Mouse (Mus musculus) hindbrain, embryonic 14.5 days (tissue): ENCODE data around the gene Rbck1. TPM values are rescaled to one million over a fixed set of nuclear protein-coding genes. Genes with fewer than 3 reads are reported as not detected.
"Not testable (repeated sequence)": the region's sequence is repeated elsewhere in the genome, so short reads cannot be mapped to it uniquely, and the experiment has no call there.

Experiments used
- ATAC-seq: fragments of 200-750 bp; cut with Nextera tagmentation; 2 replicates; pipeline ENCODE4 v1.8.0; 2017; ENCODE audit warnings: moderate number of reproducible peaks, mild to moderate bottlenecking, moderate TSS enrichment, moderate library complexity; ENCODE audit not compliant: low FRiP score
- DNase-seq: peaks from one replicate; pipeline ENCODE4 v3.0.0-alpha.2; 2015; ENCODE audit warnings: low spot score
- H3K27ac ChIP-seq: fragments of 300-500 bp; sonication (generic); 2 replicates; pipeline ENCODE4 v1.5.1; 2014; ENCODE audit warnings: mild to moderate bottlenecking, moderate library complexity
- H3K27me3 ChIP-seq: fragments of 300-500 bp; sonication (generic); 2 replicates; pipeline ENCODE4 v1.6.1; 2014; ENCODE audit warnings: mild to moderate bottlenecking, low read length, mixed read lengths; ENCODE audit not compliant: control insufficient read depth, insufficient read depth
- H3K36me3 ChIP-seq: fragments of 300-500 bp; sonication (generic); replicated peaks from 2 replicates; pipeline ENCODE4 v1.6.1; 2014; ENCODE audit not compliant: control insufficient read depth, insufficient read depth
- H3K4me1 ChIP-seq: fragments of 300-500 bp; sonication (generic); replicated peaks from 2 replicates; pipeline ENCODE4 v1.6.1; 2014; ENCODE audit warnings: antibody characterized with exemption, low read length, mixed read lengths; ENCODE audit not compliant: control insufficient read depth, insufficient read depth
- H3K4me2 ChIP-seq: fragments of 300-500 bp; sonication (generic); replicated peaks from 2 replicates; pipeline ENCODE4 v1.6.1; 2014; ENCODE audit warnings: mild to moderate bottlenecking, moderate library complexity
- H3K4me3 ChIP-seq: fragments of 300-500 bp; sonication (generic); replicated peaks from 2 replicates; pipeline ENCODE4 v1.5.1; 2014; ENCODE audit warnings: mild to moderate bottlenecking, low read length
- H3K9ac ChIP-seq: fragments of 300-500 bp; sonication (generic); 2 replicates; pipeline ENCODE4 v1.6.1; 2014
- H3K9me3 ChIP-seq: fragments of 300-500 bp; sonication (generic); 2 replicates; pipeline ENCODE4 v1.6.1; 2016; ENCODE audit warnings: low read length; ENCODE audit not compliant: control insufficient read depth
- WGBS: fragments of 180-500 bp; shearing (Covaris S2); extraction: QIAGEN DNeasy Blood & Tissue Kit; methylation state at CpG from one replicate; pipeline ENCODE4 v1.1.7; 2014; 5-methylcytosine and 5-hydroxymethylcytosine counted together
- polyA plus RNA-seq: library from polyadenylated mRNA; unstranded; fragments of >200 nt; fragmentation: Nextera tagmentation; extraction: Ambion mirVana; gene quantifications from 2 replicates; pipeline ENCODE4 v1.2.1, GENCODE M21; 2014

Gene Rbck1
- polyA plus RNA-seq, 1 experiment from 2014 or later: 95.3 TPM

DNA sequence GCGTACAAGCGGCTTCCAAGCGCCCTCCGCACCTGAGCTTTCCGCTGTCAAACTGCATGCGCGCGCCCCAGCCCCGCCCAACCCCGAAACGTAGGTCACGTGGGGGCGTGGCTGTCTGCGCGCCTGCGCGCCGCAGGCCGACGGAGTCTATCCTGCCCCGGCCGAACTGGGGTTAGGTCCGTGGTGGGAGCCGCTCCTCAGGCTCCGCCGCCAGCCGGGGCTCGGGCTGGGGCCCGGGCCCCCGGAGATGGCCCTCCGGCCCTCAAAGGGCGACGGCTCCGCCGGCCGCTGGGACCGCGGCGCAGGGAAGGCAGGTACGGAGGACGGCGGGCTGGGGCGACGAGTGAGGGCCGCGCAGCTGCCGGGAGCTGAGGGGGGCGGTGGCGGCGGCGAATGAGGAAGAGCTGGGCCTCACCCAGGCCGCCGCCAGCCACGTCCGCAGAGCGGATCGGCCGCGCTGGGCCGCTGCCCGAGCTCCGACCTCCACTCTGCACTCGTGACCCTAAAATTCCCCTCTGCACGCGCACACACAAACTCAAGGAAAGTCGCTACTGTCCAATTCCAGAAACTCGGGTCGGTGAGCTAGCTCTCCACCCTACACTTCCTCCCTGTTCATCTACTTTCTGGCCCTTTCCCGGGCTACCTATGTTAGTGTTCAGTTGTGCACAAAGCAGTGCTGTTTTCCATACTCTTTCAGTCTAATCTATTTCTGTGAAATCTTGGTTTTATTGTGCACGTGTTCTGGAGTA lies 38.6 kb downstream of the Rbck1 start, which contains the start of gene Tbc1d20:
Tbc1d20 (plus strand) TSS at position 102 of the 749 bp plus-strand sequence.
- Histone ChIP-seq H3K4me3 (peak within 1 kb of the TSS; percentile 87), H3K36me3 (no peaks in the 10 kb centered on the region), H3K27ac (peak within 1 kb of the TSS; percentile 88), H3K9ac (peak within 1 kb of the TSS; percentile 92), H3K9me3 (no peaks in the 10 kb centered on the region), H3K4me1 (peaks cover 18% of the 10 kb centered on the region), H3K27me3 (no peaks in the 10 kb centered on the region), H3K4me2 (peak within 1 kb of the TSS; percentile 82)
- under 1% methylated on average over 65 of the region's 70 CpGs for WGBS
- ATAC-seq (peak; percentile 97), DNase-seq (peak; percentile 92)

DNA sequence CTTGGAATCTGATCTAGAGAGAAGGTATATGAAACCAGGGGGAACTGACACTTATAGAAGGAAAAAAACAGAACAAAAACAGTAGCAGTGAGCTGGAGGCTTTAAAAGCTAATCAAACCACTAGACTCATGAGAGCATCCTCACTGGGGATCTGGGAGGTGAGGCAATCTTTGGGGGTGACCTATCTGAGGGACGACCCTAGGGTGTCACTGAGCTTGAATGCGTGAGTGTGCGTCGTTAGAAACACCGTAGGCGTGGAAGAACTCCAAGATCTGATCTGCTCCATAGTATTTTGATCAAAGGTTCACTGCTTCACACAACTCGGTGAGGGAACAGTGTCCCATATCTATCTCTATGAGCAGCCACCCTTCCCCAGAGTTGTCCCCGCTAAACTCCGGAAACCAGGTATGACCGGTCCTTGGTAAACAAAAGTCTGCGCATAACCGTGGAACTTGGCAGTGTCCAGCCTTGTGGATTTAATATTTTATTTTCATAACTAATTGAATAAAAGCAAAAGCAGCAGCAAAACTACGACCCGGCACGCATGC lies 39.2 kb downstream of the Rbck1 start:
- DNase-seq: no peak
- no peak overlapping the region for H3K27ac ChIP-seq
- peak; percentile 71 for ATAC-seq

DNA sequence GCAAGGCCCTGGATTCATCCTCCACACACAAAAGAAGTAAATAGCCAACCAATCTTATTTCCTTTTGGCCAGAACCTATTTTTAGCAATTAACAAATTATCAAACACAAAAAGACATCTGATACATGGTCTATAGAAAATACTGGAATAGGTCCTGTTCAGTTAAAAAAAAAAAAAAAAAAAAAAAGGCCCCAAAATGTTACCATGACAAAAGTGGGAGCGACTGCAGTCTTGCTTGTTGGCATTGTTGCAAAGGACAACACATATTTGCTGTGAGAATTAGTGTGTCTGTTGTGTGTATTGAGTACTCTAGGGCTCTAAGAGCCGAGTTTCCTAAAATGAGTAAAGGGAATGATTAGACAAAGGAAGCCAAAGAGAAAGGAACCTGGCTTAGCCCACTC lies 40.0 kb downstream of the Rbck1 start:
- H3K36me3 ChIP-seq: no peaks in the 10 kb centered on the region; the same call in 1 of the 2 replicates
- no peaks in the 10 kb centered on the region for H3K27me3 ChIP-seq
- no peak overlapping the region for H3K9ac ChIP-seq
- no peak for DNase-seq
- no peaks in the 10 kb centered on the region for H3K9me3 ChIP-seq
- 0 out of 2 replicates have a peak overlapping the region, but pooled peaks have one; percentile 82 for H3K4me2 ChIP-seq
- H3K4me1 ChIP-seq: peaks cover 18% of the 10 kb centered on the region
- ATAC-seq: no peak
- H3K27ac ChIP-seq: no peak overlapping the region
- WGBS: 56% methylated on average over 2 of the region's 2 CpGs
- no peak overlapping the region for H3K4me3 ChIP-seq

More for the DNA sequence above, 39.2 kb downstream of the Rbck1 start:
- H3K4me3 ChIP-seq: peak overlapping the region; percentile 87
- H3K4me2 ChIP-seq: peak overlapping the region; percentile 82
- no peaks in the 10 kb centered on the region for H3K9me3 ChIP-seq
- peaks cover 18% of the 10 kb centered on the region for H3K4me1 ChIP-seq
- under 1% methylated on average over 15 of the region's 15 CpGs for WGBS
- no peaks in the 10 kb centered on the region for H3K27me3 ChIP-seq
- H3K36me3 ChIP-seq: no peaks in the 10 kb centered on the region
- peak overlapping the region; percentile 92 for H3K9ac ChIP-seq

DNA sequence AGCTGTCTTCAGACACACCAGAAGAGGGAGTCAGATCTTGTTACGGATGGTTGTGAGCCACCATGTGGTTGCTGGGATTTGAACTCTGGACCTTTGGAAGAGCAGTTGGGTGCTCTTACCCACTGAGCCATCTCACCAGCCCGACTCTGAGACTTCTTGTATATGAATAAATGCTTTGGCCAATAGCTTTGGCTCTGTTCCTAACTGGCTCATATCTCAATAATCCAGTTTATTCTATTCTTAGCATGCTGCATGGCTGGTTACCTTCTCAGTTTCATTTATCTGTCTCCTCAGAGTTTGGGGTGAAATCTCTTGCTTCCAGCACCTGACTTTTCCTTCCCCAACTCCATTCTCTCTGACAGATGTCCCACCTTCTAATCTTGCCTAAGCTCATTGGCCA lies 42.8 kb downstream of the Rbck1 start:
- not testable (repeated sequence) for H3K4me1 ChIP-seq, H3K9ac ChIP-seq, H3K4me2 ChIP-seq, H3K27ac ChIP-seq, ATAC-seq, H3K9me3 ChIP-seq, H3K4me3 ChIP-seq, DNase-seq, H3K27me3 ChIP-seq
- 82% methylated on average over 1 of the region's 2 CpGs for WGBS
- peaks cover 23% of the 10 kb centered on the region for H3K36me3 ChIP-seq

DNA sequence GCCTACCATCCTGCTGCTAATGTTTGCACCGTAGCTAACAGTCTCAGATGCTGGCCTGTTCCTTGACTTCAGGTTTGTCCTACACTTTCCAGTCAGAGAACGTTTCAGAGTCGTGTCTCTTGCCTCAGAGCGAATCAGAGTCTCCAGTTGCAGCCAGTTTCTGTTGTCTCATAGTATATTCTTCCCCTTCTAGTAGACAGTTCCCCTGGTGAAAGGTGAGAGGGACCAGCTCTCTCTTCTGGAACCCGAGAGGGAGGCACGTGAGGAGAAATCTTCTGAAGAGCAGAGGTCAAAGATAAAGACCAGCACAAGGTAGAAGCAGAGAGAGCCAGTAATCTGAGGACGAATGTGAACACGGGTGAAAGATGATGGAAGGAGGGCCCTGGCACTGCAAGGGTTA lies 44.4 kb downstream of the Rbck1 start:
- H3K9me3 ChIP-seq: no peaks in the 10 kb centered on the region
- no peak overlapping the region for H3K4me2 ChIP-seq
- DNase-seq: no peak
- H3K27ac ChIP-seq: no peak overlapping the region
- H3K9ac ChIP-seq: no peak overlapping the region
- ATAC-seq: no peak
- H3K27me3 ChIP-seq: no peaks in the 10 kb centered on the region
- H3K4me3 ChIP-seq: no peak overlapping the region
- H3K36me3 ChIP-seq: peaks cover 39% of the 10 kb centered on the region
- 92% methylated on average over 8 of the region's 8 CpGs for WGBS
- H3K4me1 ChIP-seq: no peaks in the 10 kb centered on the region

DNA sequence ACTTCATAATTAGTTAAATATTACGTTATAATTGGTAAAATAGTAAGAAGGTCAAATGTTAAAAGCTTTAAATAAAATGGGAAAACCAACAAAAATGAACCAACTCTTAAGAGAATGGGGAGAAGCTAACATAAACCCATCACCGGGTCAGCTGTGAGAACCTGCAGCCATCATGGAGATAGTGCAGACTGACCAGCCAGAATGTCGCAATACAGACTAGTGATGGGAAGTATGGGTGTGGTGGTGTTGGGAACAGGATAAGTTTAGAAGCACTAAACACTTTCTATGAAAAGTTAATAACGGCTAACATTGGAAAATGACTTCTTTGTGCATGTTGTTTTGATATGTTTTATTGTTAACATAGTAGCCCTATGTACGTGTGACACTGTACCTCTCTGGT lies 44.9 kb downstream of the Rbck1 start:
- H3K4me2 ChIP-seq: no peak overlapping the region
- no peaks in the 10 kb centered on the region for H3K4me1 ChIP-seq
- H3K27ac ChIP-seq: no peak overlapping the region
- no peak overlapping the region for H3K4me3 ChIP-seq
- DNase-seq: no peak
- peaks cover 44% of the 10 kb centered on the region for H3K36me3 ChIP-seq
- WGBS: 92% methylated on average over 5 of the region's 5 CpGs
- no peaks in the 10 kb centered on the region for H3K9me3 ChIP-seq
- H3K9ac ChIP-seq: no peak overlapping the region
- H3K27me3 ChIP-seq: no peaks in the 10 kb centered on the region
- ATAC-seq: no peak

DNA sequence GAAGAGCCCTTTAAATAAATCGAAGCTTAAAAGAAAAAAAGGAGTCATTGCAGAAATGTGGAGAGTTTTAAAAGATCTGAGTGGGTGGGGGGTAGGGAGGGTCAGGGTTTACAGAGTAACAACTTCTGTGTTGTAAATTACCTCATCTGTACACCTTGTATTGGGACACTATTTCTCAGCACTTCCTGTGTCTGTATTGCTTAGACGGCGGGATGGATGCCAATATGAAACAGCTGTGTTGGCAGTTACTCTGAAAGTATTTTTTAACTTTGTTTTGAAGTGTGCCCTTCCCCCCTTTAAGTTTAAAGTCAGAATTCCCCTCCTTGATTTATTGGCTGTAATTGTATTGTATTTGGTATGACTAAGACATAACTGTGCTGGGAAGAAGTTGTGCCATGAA lies 51.0 kb downstream of the Rbck1 start:
- WGBS: 93% methylated on average over 3 of the region's 3 CpGs
- ATAC-seq: no peak
- no peak for DNase-seq
- no peak overlapping the region for H3K4me3 ChIP-seq
- H3K27ac ChIP-seq: no peak overlapping the region
- H3K9ac ChIP-seq: no peak overlapping the region
- no peaks in the 10 kb centered on the region for H3K27me3 ChIP-seq
- H3K4me1 ChIP-seq: no peaks in the 10 kb centered on the region
- H3K9me3 ChIP-seq: no peaks in the 10 kb centered on the region
- peaks cover 83% of the 10 kb centered on the region for H3K36me3 ChIP-seq
- H3K4me2 ChIP-seq: no peak overlapping the region

DNA sequence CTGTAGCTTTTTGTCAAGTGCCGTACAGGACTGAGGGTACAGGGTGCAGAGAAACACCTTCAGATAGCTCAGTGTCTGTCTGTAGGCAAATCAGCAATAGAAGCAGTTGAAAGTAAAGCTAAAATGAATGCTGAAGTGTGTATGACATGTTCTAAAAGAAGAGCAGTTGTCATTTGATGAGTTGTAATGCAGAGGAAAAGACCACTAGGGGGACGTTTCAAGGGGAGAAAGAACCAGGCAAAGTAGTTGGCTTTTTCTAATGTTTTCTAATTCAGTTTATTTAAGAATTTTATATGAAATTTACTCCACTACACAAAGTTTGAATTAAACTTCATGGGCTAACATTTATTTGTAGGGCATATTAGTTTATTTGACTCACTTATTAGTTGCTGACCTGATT lies 58.8 kb downstream of the Rbck1 start:
- Histone ChIP-seq H3K27me3 (no peaks in the 10 kb centered on the region), H3K4me1 (no peaks in the 10 kb centered on the region), H3K36me3 (peaks cover 83% of the 10 kb centered on the region), H3K9ac (no peak overlapping the region), H3K4me2 (no peak overlapping the region), H3K27ac (no peak overlapping the region), H3K9me3 (no peaks in the 10 kb centered on the region), H3K4me3 (no peak overlapping the region)
- ATAC-seq (no peak), DNase-seq (no peak)
- 81% methylated on average over 2 of the region's 2 CpGs for WGBS
